In the genomic region with DNA sequence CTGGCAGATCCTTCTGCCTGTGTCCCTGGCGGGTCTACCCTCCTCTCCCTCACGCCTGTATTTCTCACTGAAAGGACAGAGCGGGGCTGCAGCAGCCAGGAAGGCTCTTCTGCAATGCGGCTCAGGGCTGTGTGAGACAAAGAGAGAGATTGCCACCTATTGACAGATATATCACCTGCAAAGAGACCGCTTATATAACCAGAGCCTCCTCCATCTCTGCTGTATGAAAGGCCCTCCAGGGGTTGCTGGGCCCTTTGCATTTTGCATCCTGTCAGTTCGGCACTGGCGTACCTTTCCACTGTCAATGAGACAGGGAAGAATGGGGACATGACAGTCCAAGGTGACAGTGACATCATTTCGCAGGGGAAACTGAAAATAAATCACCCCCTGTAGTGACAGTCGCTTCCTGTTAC, we compare ENCODE assay signal across 9 mouse cellular contexts. TPM values are rescaled to one million over a fixed set of nuclear protein-coding genes. Genes with fewer than 3 reads are reported as not detected.
DNase-seq lines count a peak whose midpoint lies in the region; ATAC-seq lines count a peak whose summit lies in the region.
"Had no signal": no experiment of that assay in that cellular context is flagged by ENCODE, and none has a peak within 500 bp of the region (broad histone marks: within the 10 kb centered on the region; RNA-seq: fewer than 3 reads in every experiment).

No protein-coding gene starts in this region.

- H3K9ac ChIP-seq in liver, embryonic 11.5 days (ENCODE audit: low read depth, low read length), result no peak overlapping the region
- H3K9ac ChIP-seq in intestine, embryonic 16.5 days (ENCODE audit: low read depth, low read length), result no peak overlapping the region
- peak overlapping the region; percentile 49 for H3K9ac ChIP-seq in neural tube, embryonic 13.5 days

- H3K4me1 ChIP-seq in liver, embryonic 11.5 days (replicated peaks; ENCODE audit: control insufficient read depth, insufficient read depth, low read length), result peaks cover 9% of the 10 kb centered on the region
- H3K4me1 ChIP-seq in intestine, embryonic 16.5 days (ENCODE audit: control insufficient read depth, insufficient read depth, low read length), result peaks cover 12% of the 10 kb centered on the region
- peaks cover 50% of the 10 kb centered on the region for H3K4me1 ChIP-seq in neural tube, embryonic 13.5 days (replicated peaks)

- peak; percentile 11 for DNase-seq in liver
- DNase-seq in liver, embryonic 11.5 days (ENCODE audit: low spot score), result no peak
- DNase-seq in brain, adult 2 months (ENCODE audit: low read depth, low spot score), result peak; percentile 96
- peak; percentile 59 to 81 for DNase-seq in frontal cortex, adult 2 months (ENCODE audit: extremely low spot score in 1 of 2, low spot score in 1 of 2)
- peak; percentile 63 to 74 for DNase-seq in left cerebral cortex, adult 9 months (ENCODE audit: low spot score in 2 of 2)

- no peak overlapping the region for H3K27ac ChIP-seq in liver, embryonic 11.5 days (ENCODE audit: low read depth, low read length)
- H3K27ac ChIP-seq in intestine, embryonic 16.5 days (ENCODE audit: low read length), result no peak overlapping the region
- peak overlapping the region; percentile 81 for H3K27ac ChIP-seq in neural tube, embryonic 13.5 days (replicated peaks)

- H3K4me2 ChIP-seq in liver, embryonic 11.5 days, result no peak overlapping the region
- H3K4me2 ChIP-seq in intestine, embryonic 16.5 days (ENCODE audit: low read depth, low read length), result no peak overlapping the region
- H3K4me2 ChIP-seq in neural tube, embryonic 13.5 days, result peak overlapping the region; percentile 18; the same call in 1 of the 2 replicates

- H3K36me3 ChIP-seq in liver, embryonic 11.5 days (ENCODE audit: control insufficient read depth, insufficient read depth, low read length), result peaks cover 3% of the 10 kb centered on the region; the same call in 1 of the 2 replicates
- H3K36me3 ChIP-seq in intestine, embryonic 16.5 days (ENCODE audit: control insufficient read depth, insufficient read depth, low read length), result no peaks in the 10 kb centered on the region
- H3K36me3 ChIP-seq in neural tube, embryonic 13.5 days, result no peaks in the 10 kb centered on the region

- 47% methylated on average over 9 of the region's 9 CpGs for WGBS in liver, embryonic 11.5 days
- WGBS in intestine, embryonic 16.5 days, result 49% methylated on average over 9 of the region's 9 CpGs
- WGBS in neural tube, embryonic 13.5 days, result 39% methylated on average over 9 of the region's 9 CpGs

- H3K9me3 ChIP-seq in liver, embryonic 11.5 days (ENCODE audit: control insufficient read depth, low read length), result no peaks in the 10 kb centered on the region
- H3K9me3 ChIP-seq in intestine, embryonic 16.5 days (ENCODE audit: control insufficient read depth, low read length), result no peaks in the 10 kb centered on the region
- no peaks in the 10 kb centered on the region for H3K9me3 ChIP-seq in neural tube, embryonic 13.5 days

- H3K27me3 ChIP-seq in liver, embryonic 11.5 days (replicated peaks; ENCODE audit: control insufficient read depth, insufficient read depth, low read length), result no peaks in the 10 kb centered on the region
- no peaks in the 10 kb centered on the region for H3K27me3 ChIP-seq in intestine, embryonic 16.5 days (replicated peaks; ENCODE audit: control insufficient read depth, insufficient read depth, low read length)
- H3K27me3 ChIP-seq in neural tube, embryonic 13.5 days, result no peaks in the 10 kb centered on the region

- ATAC-seq in liver, embryonic 11.5 days (replicated peaks; ENCODE audit: low FRiP score), result no peak
- peak; percentile 22; the same call in 1 of the 2 replicates for ATAC-seq in intestine, embryonic 16.5 days
- ATAC-seq in neural tube, embryonic 13.5 days (ENCODE audit: low read depth), result peak; percentile 82
- ATAC-seq in erythroblast, adult 5-6 weeks (replicated peaks; ENCODE audit: low FRiP score, poor library complexity, severe bottlenecking), result no peak

- no peak overlapping the region for H3K4me3 ChIP-seq in liver, embryonic 11.5 days (ENCODE audit: low read depth, low read length)
- H3K4me3 ChIP-seq in intestine, embryonic 16.5 days (ENCODE audit: low read length), result no peak overlapping the region
- no peak overlapping the region for H3K4me3 ChIP-seq in neural tube, embryonic 13.5 days

RNA-seq across cellular contexts. Expression of a gene that starts 35.8 kb away (rescaled TPM):
- polyA plus RNA-seq in liver, embryonic 11.5 days (2014; fragmentation: Nextera tagmentation; extraction: Ambion mirVana), result 107 and 118 TPM in 2 replicates
- polyA plus RNA-seq in frontal cortex, adult 2 months (2012; rRNA removed), result 18.1 and 23.0 TPM in 2 replicates
- polyA plus RNA-seq in intestine, embryonic 16.5 days (2015; fragmentation: Nextera tagmentation; extraction: Ambion mirVana), result 208 and 225 TPM in 2 replicates
- polyA plus RNA-seq in neural tube, embryonic 13.5 days (2015; fragmentation: Nextera tagmentation; extraction: Ambion mirVana), result 156 and 165 TPM in 2 replicates
- total RNA-seq in erythroblast, adult 5-6 weeks (2015; ENCODE audit: low replicate concordance), result 0.63 TPM in 1 of 2 replicates, not detected in the other
- total RNA-seq in erythroblast, adult 5-6 weeks (2017; ENCODE audit: low replicate concordance), result 0.77 and 0.98 TPM in 2 replicates

RNA-seq across cellular contexts. Expression of a gene that starts 48.5 kb away (rescaled TPM):
- 0.36 TPM in 1 of 2 replicates, not detected in the other for polyA plus RNA-seq in liver, embryonic 11.5 days (2014; fragmentation: Nextera tagmentation; extraction: Ambion mirVana)
- 0.36 and 0.38 TPM in 2 replicates for polyA plus RNA-seq in frontal cortex, adult 2 months (2012; rRNA removed)
- 3.1 and 4.3 TPM in 2 replicates for polyA plus RNA-seq in intestine, embryonic 16.5 days (2015; fragmentation: Nextera tagmentation; extraction: Ambion mirVana)
- polyA plus RNA-seq in neural tube, embryonic 13.5 days (2015; fragmentation: Nextera tagmentation; extraction: Ambion mirVana), result 0.24 TPM in 1 of 2 replicates, not detected in the other
- not detected in 2 replicates for total RNA-seq in erythroblast, adult 5-6 weeks (2015; ENCODE audit: low replicate concordance)
- not detected in 2 replicates for total RNA-seq in erythroblast, adult 5-6 weeks (2017; ENCODE audit: low replicate concordance)
- polyA plus RNA-seq: large intestine, adult 2 months had no signal

RNA-seq across cellular contexts. Expression of a gene that starts 55.7 kb away (rescaled TPM):
- 35.9 and 36.2 TPM in 2 replicates for polyA plus RNA-seq in liver, embryonic 11.5 days (2014; fragmentation: Nextera tagmentation; extraction: Ambion mirVana)
- 42.9 and 45.9 TPM in 2 replicates for polyA plus RNA-seq in frontal cortex, adult 2 months (2012; rRNA removed)
- polyA plus RNA-seq in intestine, embryonic 16.5 days (2015; fragmentation: Nextera tagmentation; extraction: Ambion mirVana), result 33.5 and 37.7 TPM in 2 replicates
- 54.9 and 59.0 TPM in 2 replicates for polyA plus RNA-seq in neural tube, embryonic 13.5 days (2015; fragmentation: Nextera tagmentation; extraction: Ambion mirVana)
- total RNA-seq in erythroblast, adult 5-6 weeks (2015; ENCODE audit: low replicate concordance), result 7.9 and 17.1 TPM in 2 replicates
- total RNA-seq in erythroblast, adult 5-6 weeks (2017; ENCODE audit: low replicate concordance), result 5.6 and 8.1 TPM in 2 replicates

Comparison
In these comparisons a context has a peak if more than half of its experiments do, and no peak if none do; other contexts are left out.
1. ATAC-seq: peak in intestine, embryonic 16.5 days (single experiment) and neural tube, embryonic 13.5 days (single experiment); none in liver, embryonic 11.5 days (single experiment) and erythroblast, adult 5-6 weeks (single experiment).